Mouse (Mus musculus): ENCODE measurements around the gene Snap91.

- TF ChIP-seq CTCF (IDR thresholded peaks at IDR 0.05; ENCODE audit: low read depth, low read length) (no peak), POLR2A (IDR thresholded peaks at IDR 0.05; ENCODE audit: borderline replicate concordance, low read depth, low read length) (no peak)
Measured at GRCm38 (mm10) chr9:86773996-86774395, 106.5 kb downstream of the Snap91 start.
